Mouse (Mus musculus) liver (tissue): Measurements from ENCODE around the gene Gtf3c5.

ENCODE experiments used
- DNase-seq: peaks from one replicate; pipeline ENCODE4 v3.0.0-alpha.2; 2020; ENCODE audit warnings: mixed read lengths

Gtf3c5 gene

GRCm38 (mm10) chr2:28607341-28608165, 24.0 kb upstream of the Gtf3c5 start:
- peak; percentile 73 for DNase-seq

- DNase-seq = peak; percentile 39
Observed at GRCm38 (mm10) chr2:28606601-28607340, 23.2 kb upstream of the Gtf3c5 start.

GRCm38 (mm10) chr2:28605789-28606541, 22.4 kb upstream of the Gtf3c5 start:
- DNase-seq = no peak

GRCm38 (mm10) chr2:28603542-28603941, 20.0 kb upstream of the Gtf3c5 start:
- no peak for DNase-seq

GRCm38 (mm10) chr2:28601720-28602590, 18.4 kb upstream of the Gtf3c5 start:
- peak; percentile 96 for DNase-seq

GRCm38 (mm10) chr2:28599569-28599900, 16.0 kb upstream of the Gtf3c5 start:
- no peak for DNase-seq

GRCm38 (mm10) chr2:28598692-28599568, 15.4 kb upstream of the Gtf3c5 start:
- peak; percentile 49 for DNase-seq

GRCm38 (mm10) chr2:28597733-28598547, 14.4 kb upstream of the Gtf3c5 start:
- peak; percentile 87 for DNase-seq

GRCm38 (mm10) chr2:28596998-28597397, 13.4 kb upstream of the Gtf3c5 start:
- DNase-seq = peak; percentile 85

GRCm38 (mm10) chr2:28596021-28596420, 12.5 kb upstream of the Gtf3c5 start:
- peak; percentile 69 for DNase-seq

GRCm38 (mm10) chr2:28592809-28593208, 9.3 kb upstream of the Gtf3c5 start:
- peak; percentile 88 for DNase-seq

- DNase-seq = no peak
Observed at GRCm38 (mm10) chr2:28591479-28591878, 7.9 kb upstream of the Gtf3c5 start.

GRCm38 (mm10) chr2:28588574-28588973, 5.0 kb upstream of the Gtf3c5 start:
- no peak for DNase-seq

GRCm38 (mm10) chr2:28585730-28586129, 2.2 kb upstream of the Gtf3c5 start:
- no peak for DNase-seq

GRCm38 (mm10) chr2:28585043-28585571, 1.6 kb upstream of the Gtf3c5 start:
- peak; percentile 82 for DNase-seq

- DNase-seq = peak; percentile 86
Observed at GRCm38 (mm10) chr2:28582647-28583353, 751 bp downstream of the Gtf3c5 start.

GRCm38 (mm10) chr2:28578003-28578402, 5.5 kb downstream of the Gtf3c5 start:
- peak; percentile 19 for DNase-seq

GRCm38 (mm10) chr2:28576815-28577214, 6.7 kb downstream of the Gtf3c5 start:
- DNase-seq = no peak

GRCm38 (mm10) chr2:28575341-28575740, 8.2 kb downstream of the Gtf3c5 start:
- no peak for DNase-seq
